Mouse (Mus musculus) heart, postnatal 0 days (tissue): ENCODE measurements at regions not wholly inside any gene's neighbourhood (a gene's known extent, or its start where the extent isn't known, plus 50 kb on each side); places are given as distances from the start of the nearest gene placed in this dataset.
A peak's percentile ranks its signal among the peaks of the same experiment; 100 is the strongest.

Experiments
- ATAC-seq: fragments of 200-750 bp; cut with Nextera tagmentation; 2 replicates; pipeline ENCODE4 v1.8.0; 2017; ENCODE audit warnings: low read depth, moderate number of reproducible peaks, moderate library complexity; ENCODE audit not compliant: insufficient read depth
- DNase-seq: peaks from one replicate; pipeline ENCODE4 v3.0.0-alpha.2; 2016; ENCODE audit warnings: low spot score
- H3K27ac ChIP-seq: fragments of 300-500 bp; sonication (generic); 2 replicates; pipeline ENCODE4 v1.5.1; 2014; ENCODE audit warnings: low read depth, mild to moderate bottlenecking
- H3K27me3 ChIP-seq: fragments of 300-500 bp; sonication (generic); 2 replicates; pipeline ENCODE4 v1.6.1; 2014; ENCODE audit warnings: low read length, mixed read lengths; ENCODE audit not compliant: control insufficient read depth, insufficient read depth
- H3K36me3 ChIP-seq: fragments of 300-500 bp; sonication (generic); replicated peaks from 2 replicates; pipeline ENCODE4 v1.6.1; 2014; ENCODE audit warnings: low read length, mixed read lengths; ENCODE audit not compliant: control insufficient read depth, insufficient read depth
- H3K4me1 ChIP-seq: fragments of 300-500 bp; sonication (generic); 2 replicates; pipeline ENCODE4 v1.6.1; 2014; ENCODE audit warnings: antibody characterized with exemption; ENCODE audit not compliant: control insufficient read depth, insufficient read depth
- H3K4me2 ChIP-seq: fragments of 300-500 bp; sonication (generic); 2 replicates; pipeline ENCODE4 v1.6.1; 2014; ENCODE audit warnings: low read depth, mild to moderate bottlenecking, low read length, moderate library complexity
- H3K4me3 ChIP-seq: fragments of 300-500 bp; sonication (generic); 2 replicates; pipeline ENCODE4 v1.5.1; 2014; ENCODE audit warnings: low read depth, low read length
- H3K9ac ChIP-seq: fragments of 300-500 bp; sonication (generic); replicated peaks from 2 replicates; pipeline ENCODE4 v1.6.1; 2014; ENCODE audit warnings: low read depth, low read length, mixed read lengths
- H3K9me3 ChIP-seq: fragments of 300-500 bp; sonication (generic); replicated peaks from 2 replicates; pipeline ENCODE4 v1.6.1; 2016; ENCODE audit warnings: low read length; ENCODE audit not compliant: control insufficient read depth
- CTCF ChIP-seq: IDR thresholded peaks from 2 replicates; pipeline ENCODE4 v1.5.1; 2016; ENCODE audit warnings: antibody characterized with exemption, control low read depth, low read depth
- EP300 ChIP-seq: IDR thresholded peaks from 2 replicates; pipeline ENCODE4 v1.6.1; 2016; ENCODE audit warnings: antibody characterized with exemption, low read depth
- WGBS: fragments of 180-500 bp; shearing (Covaris S2); extraction: QIAGEN DNeasy Blood & Tissue Kit; methylation state at CpG from one replicate; pipeline ENCODE4 v1.1.7; 2014; 5-methylcytosine and 5-hydroxymethylcytosine counted together

GRCm38 (mm10) chr15:59798486-59798885, 217.9 kb downstream of the 4933412E24Rik start:
- H3K36me3 ChIP-seq = no peaks in the 10 kb centered on the region
- DNase-seq = no peak
- H3K9ac ChIP-seq = no peak overlapping the region
- no peaks in the 10 kb centered on the region for H3K9me3 ChIP-seq
- no peak overlapping the region for H3K4me2 ChIP-seq
- no peak overlapping the region for H3K4me3 ChIP-seq
- no peak overlapping the region for H3K27ac ChIP-seq
- no peak for TF ChIP-seq CTCF
- no peak for TF ChIP-seq EP300
- peaks cover 16% of the 10 kb centered on the region; the same call in 1 of the 2 replicates for H3K4me1 ChIP-seq
- ATAC-seq = no peak
- no peaks in the 10 kb centered on the region for H3K27me3 ChIP-seq

- ATAC-seq (peak; percentile 93), DNase-seq (peak; percentile 78)
- peak overlapping the region; percentile 59 for H3K27ac ChIP-seq
- no peaks in the 10 kb centered on the region for H3K36me3 ChIP-seq
- H3K9me3 ChIP-seq = no peaks in the 10 kb centered on the region
- no peaks in the 10 kb centered on the region for H3K27me3 ChIP-seq
- H3K9ac ChIP-seq = no peak overlapping the region
- no peak overlapping the region for H3K4me3 ChIP-seq
- WGBS = 14% methylated on average over 5 of the region's 5 CpGs
- H3K4me2 ChIP-seq = 0 out of 2 replicates have a peak overlapping the region, but pooled peaks have one; percentile 35
- peaks cover 16% of the 10 kb centered on the region; the same call in 1 of the 2 replicates for H3K4me1 ChIP-seq
- TF ChIP-seq CTCF (no peak), EP300 (no peak)
Measured at GRCm38 (mm10) chr15:59795717-59796116, 220.7 kb downstream of the 4933412E24Rik start.

- 92% methylated on average over 6 of the region's 6 CpGs for WGBS
- H3K27ac ChIP-seq = no peak overlapping the region
Measured at GRCm38 (mm10) chr15:59794871-59795270, 221.5 kb downstream of the 4933412E24Rik start.

GRCm38 (mm10) chr15:59786706-59787425, 229.5 kb downstream of the 4933412E24Rik start:
- Histone ChIP-seq H3K9me3 (peaks cover 5% of the 10 kb centered on the region; the same call in 1 of the 2 replicates), H3K4me1 (no peaks in the 10 kb centered on the region), H3K9ac (no peak overlapping the region), H3K36me3 (no peaks in the 10 kb centered on the region), H3K27ac (no peak overlapping the region), H3K4me2 (no peak overlapping the region), H3K4me3 (no peak overlapping the region), H3K27me3 (no peaks in the 10 kb centered on the region)
- DNase-seq = no peak
- ATAC-seq = no peak
- WGBS = 77% methylated on average over 4 of the region's 4 CpGs
- TF ChIP-seq EP300 (no peak), CTCF (no peak)

More at GRCm38 (mm10) chr15:59794871-59795270, 221.5 kb downstream of the 4933412E24Rik start:
- DNase-seq (no peak), ATAC-seq (no peak)
- Histone ChIP-seq H3K9ac (no peak overlapping the region), H3K4me3 (no peak overlapping the region), H3K9me3 (no peaks in the 10 kb centered on the region), H3K4me2 (no peak overlapping the region), H3K27me3 (no peaks in the 10 kb centered on the region), H3K4me1 (peaks cover 16% of the 10 kb centered on the region; the same call in 1 of the 2 replicates), H3K36me3 (no peaks in the 10 kb centered on the region)
- TF ChIP-seq EP300 = no peak
- no peak for TF ChIP-seq CTCF

DNA sequence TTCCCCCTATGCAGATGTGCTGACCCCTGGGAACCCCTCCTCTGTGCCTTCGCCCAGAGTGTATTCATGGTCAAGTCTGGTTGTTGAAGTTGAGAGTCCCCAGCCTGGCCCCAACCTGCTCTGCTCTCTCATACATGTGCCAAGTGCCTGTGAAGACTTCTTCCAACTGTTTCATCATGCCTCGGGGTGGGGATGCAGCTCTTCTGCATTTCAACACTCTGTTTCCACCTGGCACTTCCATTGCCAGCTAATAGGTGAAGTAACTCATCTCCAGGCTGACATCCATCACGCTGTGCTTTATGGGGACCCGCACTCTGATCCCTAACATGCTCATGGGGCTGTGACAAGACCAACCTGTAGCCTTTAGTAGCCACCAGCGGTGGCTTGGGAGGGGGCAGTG, 230.4 kb downstream of the 4933412E24Rik start:
- no peak for ATAC-seq
- WGBS = 85% methylated on average over 5 of the region's 5 CpGs

GRCm38 (mm10) chr15:59784556-59784929, 231.9 kb downstream of the 4933412E24Rik start:
- Histone ChIP-seq H3K9me3 (peaks cover 5% of the 10 kb centered on the region; the same call in 1 of the 2 replicates), H3K27me3 (no peaks in the 10 kb centered on the region), H3K9ac (no peak overlapping the region), H3K4me2 (no peak overlapping the region), H3K27ac (no peak overlapping the region), H3K36me3 (no peaks in the 10 kb centered on the region), H3K4me3 (no peak overlapping the region), H3K4me1 (no peaks in the 10 kb centered on the region)
- 66% methylated on average over 8 of the region's 8 CpGs for WGBS
- ATAC-seq = no peak
- DNase-seq = no peak
- TF ChIP-seq CTCF (no peak), EP300 (no peak)

More for the DNA sequence above, 230.4 kb downstream of the 4933412E24Rik start:
- no peak for DNase-seq
- no peak overlapping the region for H3K4me3 ChIP-seq
- no peak overlapping the region for H3K4me2 ChIP-seq
- H3K27me3 ChIP-seq = no peaks in the 10 kb centered on the region
- no peak for TF ChIP-seq EP300
- no peak for TF ChIP-seq CTCF
- no peak overlapping the region for H3K9ac ChIP-seq
- no peak overlapping the region for H3K27ac ChIP-seq
- H3K4me1 ChIP-seq = no peaks in the 10 kb centered on the region
- H3K36me3 ChIP-seq = no peaks in the 10 kb centered on the region
- peaks cover 5% of the 10 kb centered on the region; the same call in 1 of the 2 replicates for H3K9me3 ChIP-seq
